Mouse (Mus musculus) thymus, adult 2 months (tissue): ENCODE data around the gene Dtnbp1. TPM values are rescaled to one million over a fixed set of nuclear protein-coding genes. Genes with fewer than 3 reads are reported as not detected.

Experiments
- DNase-seq: peaks from one replicate; pipeline ENCODE4 v3.0.0; 2021
- H3K27ac ChIP-seq: fragments of 200-500 bp; 2 replicates; pipeline ENCODE4 v1.5.1; 2012; ENCODE audit warnings: low read length, control low read depth; ENCODE audit not compliant: control insufficient read depth, insufficient read depth
- H3K27me3 ChIP-seq: fragments of 200-500 bp; 2 replicates; pipeline ENCODE4 v1.6.1; 2012; ENCODE audit warnings: mild to moderate bottlenecking, low read length, moderate library complexity, mixed read lengths; ENCODE audit not compliant: control insufficient read depth, insufficient read depth
- H3K36me3 ChIP-seq: fragments of 200-500 bp; 2 replicates; pipeline ENCODE4 v1.6.1; 2012; ENCODE audit warnings: mild to moderate bottlenecking, low read length, moderate library complexity; ENCODE audit not compliant: control insufficient read depth, insufficient read depth
- H3K4me1 ChIP-seq: fragments of 200-500 bp; replicated peaks from 2 replicates; pipeline ENCODE4 v1.6.1; 2012; ENCODE audit warnings: low read length; ENCODE audit not compliant: control insufficient read depth, insufficient read depth
- H3K4me3 ChIP-seq: fragments of 200-500 bp; 2 replicates; pipeline ENCODE4 v1.5.1; 2012; ENCODE audit warnings: mild to moderate bottlenecking, low read length, control low read depth, moderate library complexity; ENCODE audit not compliant: control insufficient read depth, insufficient read depth
- CTCF ChIP-seq: fragments of 200-500 bp; IDR thresholded peaks from 2 replicates; pipeline ENCODE4 v1.5.1; 2012; ENCODE audit warnings: mild to moderate bottlenecking, control low read depth, low read length, moderate library complexity, borderline replicate concordance; ENCODE audit not compliant: control insufficient read depth, poor library complexity, insufficient read depth; ENCODE audit errors: extremely low read depth
- POLR2A ChIP-seq: fragments of 200-500 bp; IDR thresholded peaks from 2 replicates; pipeline ENCODE4 v1.6.1; 2012; ENCODE audit warnings: mild to moderate bottlenecking, low read length, control low read depth, moderate library complexity; ENCODE audit not compliant: control insufficient read depth, poor library complexity, insufficient read depth; ENCODE audit errors: extremely low read depth
- WGBS: fragments of 180-500 bp; shearing (Covaris S2); methylation state at CpG from one replicate; pipeline ENCODE4 v1.1.7; 2018; 5-methylcytosine and 5-hydroxymethylcytosine counted together
- polyA plus RNA-seq: library from polyadenylated mRNA; depleted of rRNA; stranded (reverse); fragments of >200 nt; gene quantifications from 2 replicates; pipeline ENCODE4 v1.2.3, GENCODE M21; 2012

Gene Dtnbp1
- polyA plus RNA-seq, 1 experiment, result 70.6 TPM

GRCm38 (mm10) chr13:45004987-45005592, 3.1 kb upstream of the Dtnbp1 start:
- Histone ChIP-seq H3K27me3 (no peaks in the 10 kb centered on the region), H3K4me1 (peaks cover 9% of the 10 kb centered on the region; the same call in 1 of the 2 replicates)

GRCm38 (mm10) chr13:45003026-45003425, 1.1 kb upstream of the Dtnbp1 start:
- H3K36me3 ChIP-seq, result no peaks in the 10 kb centered on the region
- no peak for DNase-seq
- no peak overlapping the region for H3K4me3 ChIP-seq
- no peak overlapping the region for H3K27ac ChIP-seq
- no peaks in the 10 kb centered on the region for H3K27me3 ChIP-seq
- TF ChIP-seq CTCF (no peak), POLR2A (no peak)
- H3K4me1 ChIP-seq, result peaks cover 9% of the 10 kb centered on the region; the same call in 1 of the 2 replicates
- WGBS, result 82% methylated on average over 5 of the region's 5 CpGs

More at GRCm38 (mm10) chr13:45004987-45005592, 3.1 kb upstream of the Dtnbp1 start:
- Histone ChIP-seq H3K27ac (no peak overlapping the region), H3K36me3 (no peaks in the 10 kb centered on the region), H3K4me3 (no peak overlapping the region)
- no peak for DNase-seq
- no peak for TF ChIP-seq POLR2A
- TF ChIP-seq CTCF, result no peak
- 92% methylated on average over 5 of the region's 5 CpGs for WGBS

GRCm38 (mm10) chr13:45001228-45001910, 578 bp downstream of the Dtnbp1 start:
- WGBS, result under 1% methylated on average over 52 of the region's 52 CpGs
- Histone ChIP-seq H3K4me3 (peak overlapping the region; percentile 69), H3K4me1 (peaks cover 9% of the 10 kb centered on the region; the same call in 1 of the 2 replicates), H3K27ac (no peak overlapping the region), H3K36me3 (no peaks in the 10 kb centered on the region), H3K27me3 (no peaks in the 10 kb centered on the region)
- peak; percentile 60 for DNase-seq
- no peak for TF ChIP-seq CTCF
- TF ChIP-seq POLR2A, result no peak

GRCm38 (mm10) chr13:45000836-45001227, 1.1 kb downstream of the Dtnbp1 start:
- Histone ChIP-seq H3K4me3 (no peak overlapping the region), H3K4me1 (peaks cover 9% of the 10 kb centered on the region; the same call in 1 of the 2 replicates), H3K27me3 (no peaks in the 10 kb centered on the region), H3K36me3 (no peaks in the 10 kb centered on the region), H3K27ac (no peak overlapping the region)
- WGBS, result 7% methylated on average over 7 of the region's 7 CpGs
- TF ChIP-seq CTCF (no peak), POLR2A (no peak)
- DNase-seq, result peak; percentile 66

- DNase-seq, result no peak
- H3K36me3 ChIP-seq, result no peaks in the 10 kb centered on the region
- no peak overlapping the region for H3K4me3 ChIP-seq
- TF ChIP-seq CTCF, result no peak
- no peak for TF ChIP-seq POLR2A
- WGBS, result 97% methylated on average over 12 of the region's 12 CpGs
- peaks cover 9% of the 10 kb centered on the region; the same call in 1 of the 2 replicates for H3K4me1 ChIP-seq
- no peak overlapping the region for H3K27ac ChIP-seq
- H3K27me3 ChIP-seq, result no peaks in the 10 kb centered on the region
Observed at GRCm38 (mm10) chr13:44999211-44999610, 2.7 kb downstream of the Dtnbp1 start.

- Histone ChIP-seq H3K27me3 (no peaks in the 10 kb centered on the region), H3K4me1 (peaks cover 7% of the 10 kb centered on the region), H3K36me3 (no peaks in the 10 kb centered on the region; the same call in 1 of the 2 replicates), H3K27ac (no peak overlapping the region), H3K4me3 (no peak overlapping the region)
- no peak for TF ChIP-seq POLR2A
- TF ChIP-seq CTCF, result no peak
- no peak for DNase-seq
- WGBS, result 52% methylated on average over 5 of the region's 5 CpGs
Observed at GRCm38 (mm10) chr13:44996339-44996738, 5.6 kb downstream of the Dtnbp1 start.
